Mouse (Mus musculus) brain, embryonic 14.5 days (tissue): ENCODE data around the gene Atg13.

Source experiments
- CTCF ChIP-seq: fragments of 200-500 bp; IDR thresholded peaks from 2 replicates; pipeline ENCODE4 v1.5.1; 2012; ENCODE audit warnings: inconsistent platforms, mild to moderate bottlenecking, moderate library complexity, borderline replicate concordance; ENCODE audit not compliant: insufficient read depth, insufficient read length; ENCODE audit errors: extremely low read depth
- POLR2A ChIP-seq: fragments of 200-500 bp; IDR thresholded peaks from 2 replicates; pipeline ENCODE4 v1.6.1; 2012; ENCODE audit warnings: mild to moderate bottlenecking, inconsistent platforms, borderline replicate concordance; ENCODE audit not compliant: poor library complexity, insufficient read depth, insufficient read length, severe bottlenecking; ENCODE audit errors: extremely low read depth

DNA sequence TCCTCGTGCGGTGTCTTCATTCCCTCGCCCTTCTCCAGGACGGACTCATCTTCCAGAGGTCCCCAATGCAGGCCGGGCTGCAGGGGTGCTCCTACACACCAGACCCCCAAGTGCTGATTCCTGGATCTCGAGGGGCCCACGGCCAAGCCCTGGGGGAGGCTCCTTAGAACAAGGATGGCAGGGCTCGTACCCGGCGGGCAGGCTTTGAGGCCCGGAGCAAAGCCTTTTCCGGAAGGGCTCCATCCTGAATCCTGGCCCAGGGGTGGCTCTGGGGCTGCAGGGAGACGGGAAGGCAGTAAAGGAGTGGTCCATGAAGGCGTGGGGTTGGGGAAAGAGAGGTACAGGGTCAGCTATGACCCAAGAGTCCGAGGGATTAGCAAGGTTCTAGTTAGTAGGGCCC is 61.2 kb downstream of the Atg13 start:
- TF ChIP-seq CTCF, result no peak
- TF ChIP-seq POLR2A, result no peak
